Mouse (Mus musculus) cerebellum, adult 8-10 months (tissue): ENCODE data around the gene Lpp.
A peak's percentile ranks its signal among the peaks of the same experiment; 100 is the strongest.

Experiments used
- DNase-seq: peaks from one replicate; pipeline ENCODE4 v3.0.0; 2022

Gene Lpp

DNA sequence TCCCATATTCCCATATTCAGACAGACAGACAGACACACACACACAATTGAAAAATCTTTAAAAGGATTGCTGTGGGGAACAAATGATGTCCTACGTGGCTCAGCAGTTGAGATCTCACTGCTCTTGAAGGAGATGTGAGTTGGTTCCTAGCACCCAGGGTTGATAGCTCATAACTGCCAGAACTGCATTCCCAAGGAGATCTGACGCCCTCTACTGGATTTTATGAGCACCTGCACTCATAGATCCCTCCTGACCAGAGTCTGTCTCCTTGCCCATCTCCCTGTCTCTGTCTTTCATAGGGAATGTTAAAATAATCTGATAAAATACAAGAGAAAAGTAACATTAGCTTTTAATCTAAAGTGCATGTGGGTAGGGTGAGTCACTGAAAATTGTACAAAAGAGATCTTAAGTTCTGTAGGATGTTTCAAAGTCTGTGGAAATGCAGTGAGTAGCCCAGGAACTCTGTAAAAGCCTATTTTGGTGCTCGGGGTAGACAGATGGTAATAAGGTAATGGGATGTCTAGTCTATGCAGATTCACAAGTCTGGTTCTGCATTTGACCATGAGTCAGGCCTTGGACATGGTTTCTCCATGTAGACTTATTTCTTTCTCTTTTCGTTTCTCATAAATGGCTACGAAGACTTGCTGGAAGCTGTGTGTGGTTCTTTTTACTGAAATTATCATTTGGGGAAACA is 429.0 kb downstream of the Lpp start:
- no peak for DNase-seq

DNA sequence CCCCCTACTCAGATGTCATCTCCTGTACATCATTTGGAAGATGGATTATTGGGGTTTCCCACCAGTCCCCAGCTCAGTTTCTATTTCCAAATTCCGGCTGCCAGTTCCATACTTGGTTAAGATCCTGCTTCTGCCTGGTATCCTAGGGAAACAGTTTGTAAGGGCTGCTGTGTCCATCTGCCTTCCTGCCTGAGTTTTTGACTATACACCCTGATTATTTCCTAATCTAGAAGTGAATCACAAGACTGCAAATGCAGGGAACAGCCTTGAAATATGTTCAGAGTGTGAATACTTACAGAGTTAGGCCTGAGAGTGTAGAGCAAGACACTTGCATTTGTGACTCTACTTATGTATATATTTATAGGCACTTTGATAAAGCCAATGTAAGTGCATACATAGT is 429.6 kb downstream of the Lpp start:
- DNase-seq: no peak

DNA sequence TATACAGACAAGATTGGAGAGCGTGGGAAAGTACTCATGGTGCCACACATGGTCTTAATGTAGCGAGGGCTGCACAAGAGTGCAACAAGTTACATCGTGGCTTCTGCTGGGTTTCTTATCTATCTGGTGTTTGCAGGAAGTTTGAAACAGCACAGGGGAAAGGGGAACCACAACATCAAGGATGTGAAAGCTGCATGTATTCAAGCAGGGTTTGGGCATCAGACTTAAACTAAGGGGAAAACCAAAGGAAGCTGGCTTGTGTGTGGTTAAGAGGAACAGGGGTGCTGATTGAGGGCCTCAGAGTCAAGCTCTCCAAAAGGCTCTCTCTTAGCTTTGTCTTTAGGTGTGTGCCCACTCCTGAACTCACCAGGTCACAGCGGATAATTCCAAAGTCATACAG is 433.1 kb downstream of the Lpp start:
- no peak for DNase-seq

DNA sequence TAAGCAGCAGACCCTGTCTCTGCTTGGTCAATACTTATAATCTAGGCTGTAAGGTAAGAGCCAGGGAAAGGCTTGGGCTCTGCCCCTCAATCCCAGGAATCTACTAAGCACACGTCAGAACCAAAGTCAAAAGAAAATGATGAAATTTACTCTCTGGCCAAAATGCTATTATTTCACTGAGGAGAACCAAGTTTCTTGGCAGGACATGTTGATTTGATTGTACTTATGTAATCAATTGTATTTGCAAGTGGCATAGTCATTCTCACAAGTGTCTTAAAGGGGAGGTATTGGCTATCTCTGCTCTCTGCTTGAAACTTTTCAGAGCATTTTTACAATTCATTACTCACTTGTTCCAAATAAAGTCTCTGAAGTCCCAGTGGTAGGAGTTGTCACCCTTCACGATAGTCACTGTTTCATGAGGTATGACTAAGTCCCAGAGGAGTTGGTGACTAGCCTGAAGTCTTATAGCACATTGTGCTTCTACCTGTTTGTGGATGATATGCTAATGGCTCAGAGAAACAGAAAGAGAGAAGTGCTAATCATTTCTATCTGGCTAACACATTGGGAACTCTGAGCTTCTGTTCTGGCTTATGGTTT is 435.0 kb downstream of the Lpp start:
- DNase-seq: no peak

DNA sequence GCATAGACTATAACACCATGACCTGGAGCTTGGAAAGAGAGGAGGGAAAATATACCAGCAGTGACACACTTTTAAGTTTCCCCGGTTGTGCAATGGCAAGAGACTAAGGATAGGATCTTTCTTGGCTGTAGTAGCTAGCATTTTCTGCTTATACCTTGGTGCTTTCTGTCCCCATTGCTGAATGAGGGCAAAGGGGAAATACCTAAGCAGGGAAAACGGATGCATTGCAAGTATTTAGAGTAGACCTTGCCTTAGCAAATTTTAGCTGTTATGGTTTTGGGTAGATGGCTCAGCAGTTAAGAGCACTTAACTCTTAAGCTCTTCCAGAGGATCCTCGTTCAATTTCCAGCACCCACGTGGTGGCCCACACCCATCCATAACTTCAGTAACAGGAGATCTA is 436.6 kb downstream of the Lpp start:
- no peak for DNase-seq

DNA sequence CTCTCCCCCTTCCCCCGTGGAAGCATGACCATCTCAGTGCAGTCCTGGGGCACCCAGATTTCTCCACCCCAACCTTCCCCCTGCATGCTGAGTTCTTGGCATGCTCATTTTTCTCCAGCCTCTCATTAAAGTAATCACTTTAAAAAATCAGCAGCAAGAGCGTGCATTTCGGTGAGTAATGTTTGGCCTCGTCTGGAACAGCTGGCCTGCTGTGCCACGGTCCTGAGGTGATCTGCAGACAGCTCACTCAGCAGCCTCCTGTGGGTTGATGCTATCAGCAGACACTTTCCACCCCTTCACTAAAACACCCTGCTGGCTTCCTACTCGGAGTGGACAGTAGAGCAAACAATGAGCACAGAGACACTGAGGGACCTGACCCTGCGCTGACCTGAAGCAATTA is 437.6 kb downstream of the Lpp start:
- DNase-seq: no peak

DNA sequence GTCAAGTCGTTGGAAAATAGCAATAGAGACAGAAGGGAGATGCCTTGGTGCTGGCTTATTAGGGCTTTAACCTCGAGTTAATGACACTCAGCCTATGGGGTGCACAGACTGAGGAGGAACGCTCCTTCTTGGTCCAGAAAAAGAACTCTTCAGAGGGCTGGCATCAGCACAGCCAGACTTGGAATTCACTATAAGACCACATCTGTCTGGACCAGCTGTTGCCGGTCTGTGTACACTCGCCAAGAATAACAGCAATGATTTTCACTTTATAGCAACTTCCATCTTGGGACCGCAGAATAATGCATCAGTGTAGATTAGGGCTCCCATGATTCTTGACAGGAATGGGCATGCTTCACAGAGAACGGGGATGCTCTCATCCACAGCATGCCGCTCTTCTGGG is 439.9 kb downstream of the Lpp start:
- DNase-seq: no peak

DNA sequence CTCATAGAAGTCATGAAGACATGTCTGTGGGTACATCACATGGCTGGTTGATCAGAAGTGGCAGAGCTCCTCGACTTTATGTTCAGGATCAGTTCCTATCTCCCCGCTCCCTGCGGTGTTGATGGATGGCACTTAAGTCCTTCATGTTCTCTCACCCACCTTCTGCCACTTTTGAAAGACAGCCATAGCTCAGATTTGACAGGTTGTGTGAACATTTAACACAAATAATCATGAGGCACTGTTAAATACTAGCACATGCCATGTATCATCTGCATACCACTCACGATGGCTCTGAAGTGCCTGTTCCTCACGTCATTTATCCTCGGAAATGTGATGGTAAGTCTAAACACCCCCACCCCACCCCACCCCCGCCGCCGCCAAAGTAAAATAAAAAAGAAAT is 441.2 kb downstream of the Lpp start:
- DNase-seq: no peak

DNA sequence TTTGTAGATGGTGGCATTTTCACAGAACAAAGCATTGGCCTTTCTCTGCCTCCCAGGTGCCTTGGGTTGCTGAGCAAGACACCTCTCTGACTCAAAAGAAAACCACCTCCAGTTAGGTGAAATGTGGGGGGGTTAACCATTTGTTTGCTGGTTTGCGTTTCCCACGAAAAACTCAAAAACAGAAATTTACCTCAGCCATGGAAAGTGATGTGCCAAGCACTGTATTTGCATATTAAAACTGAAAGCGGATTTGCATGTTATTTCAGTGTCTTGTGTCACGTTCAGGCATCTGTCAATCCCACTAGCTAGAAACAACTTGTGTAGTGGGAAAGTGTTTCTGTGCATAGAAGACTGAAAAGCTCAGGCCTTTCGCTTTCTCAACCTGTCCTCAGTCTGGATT is 443.2 kb downstream of the Lpp start:
- no peak for DNase-seq

DNA sequence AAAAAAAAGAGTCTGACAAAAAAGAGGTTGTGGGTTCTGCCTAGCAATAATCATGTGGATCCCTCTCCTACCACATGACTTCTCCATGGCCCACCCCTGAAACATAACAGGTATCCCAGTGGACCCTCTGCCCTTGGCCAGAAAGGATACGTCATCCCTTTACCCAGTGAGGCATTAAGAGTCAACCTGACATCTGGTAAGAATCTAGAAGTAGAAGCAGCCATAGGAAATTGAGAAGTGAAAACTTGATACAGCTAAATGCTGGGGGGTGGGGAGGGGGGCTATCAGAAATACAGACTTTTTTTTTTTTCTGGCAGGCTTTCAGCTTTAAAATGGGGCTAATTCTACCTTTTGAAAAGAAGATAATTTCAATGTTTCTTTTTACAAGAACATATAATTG is 445.7 kb downstream of the Lpp start:
- DNase-seq: no peak

DNA sequence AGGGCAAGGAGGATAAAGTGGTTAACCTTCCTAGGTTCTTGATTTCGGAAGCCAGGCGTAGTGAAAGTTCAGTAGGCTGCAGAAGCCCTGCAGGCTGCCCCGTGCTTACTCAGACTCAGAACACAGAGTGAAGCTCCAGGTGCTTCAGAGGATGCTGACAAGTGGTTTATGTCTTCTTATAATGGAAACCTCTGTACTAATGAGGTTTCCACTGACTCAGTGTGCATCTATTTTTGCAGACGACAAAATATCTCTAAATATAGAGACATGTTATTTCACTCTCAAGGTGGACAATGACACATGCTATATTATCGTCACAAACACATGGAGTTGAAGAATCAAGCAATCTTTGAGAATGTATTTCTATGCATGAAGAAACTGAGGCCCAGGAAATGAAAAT is 446.8 kb downstream of the Lpp start:
- no peak for DNase-seq

DNA sequence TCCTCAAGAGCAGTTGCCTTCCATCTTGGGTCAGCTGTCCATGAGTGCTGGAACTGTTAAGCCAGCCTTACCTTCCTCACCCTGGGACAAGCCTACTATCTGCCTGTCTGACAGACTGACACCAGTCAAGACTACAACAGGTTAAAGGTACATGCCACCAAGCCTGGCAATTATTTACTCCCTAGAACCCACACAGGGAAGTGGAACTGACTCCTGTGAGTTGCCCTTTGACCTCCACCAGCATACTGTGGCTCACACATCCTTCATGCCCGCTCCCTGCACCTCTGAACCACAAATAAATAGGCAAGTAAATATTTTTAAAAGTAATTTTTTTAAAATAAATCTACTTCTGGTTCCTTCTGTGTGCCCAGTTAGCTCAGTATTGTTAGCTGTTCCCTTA is 452.8 kb downstream of the Lpp start:
- no peak for DNase-seq

DNA sequence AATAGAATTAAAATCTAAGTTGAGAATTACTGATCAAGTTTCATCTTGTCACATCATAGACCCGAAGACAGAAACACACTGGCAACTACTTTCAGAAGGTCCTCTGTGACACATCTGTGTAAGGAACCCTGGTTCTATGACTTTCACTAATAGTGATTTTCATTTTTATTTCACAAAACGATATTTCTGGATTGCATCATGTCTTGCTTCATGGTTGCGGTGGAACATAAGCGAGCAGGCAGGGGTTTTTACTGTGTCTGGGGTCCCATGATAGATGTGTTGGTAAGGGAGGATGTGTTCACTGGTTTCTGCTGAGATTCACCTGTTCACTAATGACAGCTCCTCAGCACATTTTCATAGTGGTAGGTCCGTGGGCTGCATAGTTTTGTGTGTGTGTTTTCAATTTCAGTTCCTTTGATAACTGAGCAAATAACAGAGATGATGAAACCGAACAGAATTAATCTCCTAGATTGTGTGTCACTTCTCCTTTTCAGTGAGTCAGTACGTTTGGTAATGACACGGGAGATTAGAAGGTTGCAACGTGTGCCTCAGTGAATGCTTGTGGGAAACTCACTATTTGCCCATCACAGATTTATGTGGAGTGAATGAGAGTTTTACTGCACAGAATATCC is 466.3 kb downstream of the Lpp start:
- no peak for DNase-seq

DNA sequence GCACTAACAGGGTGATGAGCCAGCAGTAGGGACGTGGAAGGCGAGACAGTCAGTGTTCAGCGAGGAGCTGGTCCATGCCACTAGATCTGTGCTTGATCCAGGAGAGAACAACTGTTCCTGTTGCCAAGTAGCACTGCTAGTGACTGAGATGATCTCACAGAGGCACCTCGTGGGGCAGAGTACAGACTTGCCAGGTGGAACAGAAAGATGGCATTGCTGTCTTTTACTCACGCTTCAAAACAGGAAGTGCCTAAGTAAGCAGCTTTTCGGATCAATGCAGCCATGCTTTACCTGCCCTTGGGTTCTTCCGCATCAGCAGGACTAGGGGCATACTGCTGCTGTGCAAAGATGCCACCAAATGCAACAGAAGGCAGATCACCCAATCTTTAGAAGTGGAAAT is 467.1 kb downstream of the Lpp start:
- DNase-seq: peak; percentile 26

DNA sequence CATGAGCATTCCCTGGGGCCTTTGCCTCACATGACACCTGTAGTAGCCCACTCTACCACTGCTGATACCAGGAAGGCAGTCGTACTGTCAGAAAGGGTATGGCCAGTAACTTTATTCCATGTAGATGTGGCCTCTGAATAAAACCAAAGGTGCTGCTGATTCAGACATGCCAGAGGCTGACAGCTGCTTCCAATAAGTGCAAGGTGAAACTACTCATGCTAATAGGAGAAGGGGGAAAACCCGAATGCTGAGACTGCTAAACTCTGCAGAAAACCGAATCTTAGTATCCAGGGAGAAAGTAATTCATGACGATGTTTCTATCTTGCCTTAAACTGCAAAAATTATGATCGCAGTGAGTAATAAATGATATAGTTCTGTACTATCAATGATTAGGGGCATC is 468.1 kb downstream of the Lpp start:
- DNase-seq: no peak

DNA sequence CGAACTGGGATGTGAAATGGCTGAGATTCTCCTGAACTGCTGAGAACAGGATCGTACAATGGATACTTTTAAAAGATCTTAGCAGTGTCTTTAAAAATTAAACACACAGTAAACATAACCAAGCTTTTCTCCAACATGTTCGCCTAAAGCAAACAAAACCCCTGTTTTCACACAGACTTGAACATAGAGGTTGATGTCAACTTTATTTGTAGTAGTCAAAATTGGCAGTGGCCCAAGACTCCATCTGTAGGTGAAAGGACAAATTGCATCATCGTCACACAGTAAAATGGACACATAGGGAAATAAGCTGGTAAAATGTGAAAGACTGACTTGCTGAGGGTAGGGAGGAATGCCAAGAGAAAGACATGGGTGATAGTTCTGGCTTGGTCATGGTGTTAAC is 480.9 kb downstream of the Lpp start:
- peak; percentile 42 for DNase-seq

DNA sequence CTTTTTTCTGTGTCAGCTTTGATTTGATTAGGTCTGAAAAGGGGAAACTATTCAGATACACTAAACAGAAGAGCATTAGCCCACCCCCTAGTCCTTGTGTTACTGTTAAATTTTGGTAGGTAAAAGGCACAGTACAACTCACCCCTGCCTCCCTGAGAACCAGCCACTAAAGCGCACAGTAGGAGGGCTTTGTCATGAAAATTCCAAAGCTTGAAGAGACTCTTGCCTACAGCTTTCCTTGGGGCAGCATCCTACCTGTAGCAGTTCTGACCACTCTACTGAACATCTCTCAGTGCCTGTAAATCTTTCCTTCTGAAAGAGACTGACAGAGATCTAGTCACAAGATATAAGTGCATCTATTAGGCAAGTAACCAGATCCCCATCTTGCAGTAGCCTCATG is 482.4 kb downstream of the Lpp start:
- DNase-seq: no peak

DNA sequence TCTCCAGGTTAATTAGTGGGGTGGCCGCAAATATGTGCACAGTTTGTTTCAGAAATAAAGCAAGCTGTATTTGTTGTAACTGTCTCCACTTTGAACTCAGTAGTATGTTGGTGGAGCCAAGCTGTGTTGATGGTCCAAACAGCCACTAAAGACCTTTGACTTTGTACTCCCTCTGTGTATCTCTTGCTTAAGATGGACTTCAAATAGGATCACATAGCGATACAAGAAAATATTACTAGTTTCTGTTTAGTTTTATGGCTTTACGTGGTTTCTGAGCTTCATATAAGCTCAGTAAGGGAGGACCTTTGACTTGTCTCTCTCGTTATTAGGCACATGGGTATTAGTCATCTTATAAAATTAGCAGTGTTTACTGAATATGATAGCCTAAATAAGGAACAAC is 485.7 kb downstream of the Lpp start:
- no peak for DNase-seq

DNA sequence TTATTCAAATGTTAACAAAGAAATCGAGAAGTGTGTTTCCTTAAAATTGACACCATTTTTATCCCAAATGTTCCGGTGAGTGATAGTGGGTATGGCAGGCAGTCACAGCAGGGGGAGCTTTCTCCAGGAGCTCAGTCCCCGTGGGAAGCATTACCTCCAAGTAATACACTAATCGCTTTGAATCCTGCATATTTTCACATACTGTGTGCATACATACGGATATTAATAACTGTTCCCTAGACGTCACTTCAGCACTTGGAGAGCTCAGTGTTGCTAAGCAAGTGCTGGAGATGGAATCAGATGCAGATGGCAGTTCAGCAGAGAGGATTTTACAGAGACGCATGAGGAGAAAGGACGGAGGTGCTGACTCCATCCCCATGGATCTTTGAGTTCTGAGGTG is 487.4 kb downstream of the Lpp start:
- DNase-seq: no peak

DNA sequence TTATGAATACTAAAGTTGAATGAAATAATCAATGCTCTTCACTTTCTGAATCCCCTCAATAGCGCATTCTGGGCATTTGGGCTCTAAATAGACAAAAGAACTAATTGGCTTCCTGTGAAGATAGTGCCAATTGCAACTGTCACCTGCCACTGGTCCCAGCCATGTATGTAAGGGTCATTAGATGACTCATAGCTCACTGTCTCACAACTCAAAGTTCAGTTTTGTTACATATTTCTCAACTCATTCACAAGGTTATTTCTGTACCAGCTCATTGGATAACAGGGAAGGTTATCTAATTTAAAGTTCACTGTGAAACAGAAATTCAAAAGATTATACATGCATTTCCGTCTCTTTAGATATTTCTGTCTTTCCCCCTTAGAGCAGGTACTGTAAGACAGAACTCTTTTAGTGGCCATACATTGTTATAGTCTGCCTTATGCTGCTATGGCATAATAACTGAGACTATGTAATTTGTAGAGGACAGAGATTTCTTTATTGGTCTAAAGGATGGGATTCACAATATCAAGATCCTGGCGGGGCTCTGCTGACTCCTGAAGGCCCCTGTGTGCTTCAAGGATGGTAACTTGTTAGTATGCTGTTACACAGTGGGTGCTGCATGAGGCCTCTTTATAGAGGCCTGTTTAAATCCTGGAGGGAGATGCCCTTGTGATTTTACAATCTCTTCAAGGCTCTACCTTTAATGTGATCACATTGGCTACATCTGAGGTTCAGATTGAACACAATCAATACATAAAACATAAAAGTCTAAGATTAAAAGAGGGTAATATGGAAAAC is 488.9 kb downstream of the Lpp start:
- DNase-seq: no peak

DNA sequence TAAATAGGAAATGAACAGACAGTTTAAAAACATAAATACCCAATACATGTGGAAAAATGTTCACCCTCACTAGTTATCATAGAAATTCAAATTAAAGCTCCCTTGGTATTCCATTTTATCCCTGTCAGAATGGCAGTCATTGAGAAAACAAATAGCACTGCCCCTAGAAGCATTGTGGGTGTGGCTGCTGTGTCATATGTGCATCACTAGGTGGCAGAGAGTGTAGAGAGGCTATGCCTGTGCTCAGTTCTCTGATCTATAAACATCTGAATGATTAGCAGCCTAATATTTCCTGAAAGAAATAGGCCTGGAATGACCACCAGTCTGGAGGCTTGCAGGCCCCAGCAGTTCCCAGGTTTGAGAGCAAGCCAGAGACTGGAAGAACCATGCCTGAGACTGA is 490.7 kb downstream of the Lpp start:
- DNase-seq: no peak

DNA sequence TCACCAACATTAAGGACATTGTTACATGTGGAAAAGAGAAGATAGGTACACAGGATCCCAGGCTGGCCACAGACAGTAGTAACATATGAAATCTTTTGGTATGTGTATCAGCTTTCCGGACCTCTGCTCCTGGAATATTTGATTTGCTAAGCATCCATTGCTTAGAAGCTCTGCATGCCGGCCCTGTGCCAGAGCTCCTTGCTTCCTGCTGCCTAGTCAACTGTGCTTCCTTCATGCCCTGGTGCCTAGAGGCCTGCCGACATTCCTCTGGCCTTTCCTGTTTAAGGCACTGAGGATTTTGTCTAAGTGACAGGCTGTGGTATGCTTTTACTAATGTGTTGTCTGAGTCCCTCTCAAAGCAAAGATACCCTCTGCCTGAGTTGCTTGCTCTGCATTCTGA is 493.0 kb downstream of the Lpp start:
- peak; percentile 30 for DNase-seq

DNA sequence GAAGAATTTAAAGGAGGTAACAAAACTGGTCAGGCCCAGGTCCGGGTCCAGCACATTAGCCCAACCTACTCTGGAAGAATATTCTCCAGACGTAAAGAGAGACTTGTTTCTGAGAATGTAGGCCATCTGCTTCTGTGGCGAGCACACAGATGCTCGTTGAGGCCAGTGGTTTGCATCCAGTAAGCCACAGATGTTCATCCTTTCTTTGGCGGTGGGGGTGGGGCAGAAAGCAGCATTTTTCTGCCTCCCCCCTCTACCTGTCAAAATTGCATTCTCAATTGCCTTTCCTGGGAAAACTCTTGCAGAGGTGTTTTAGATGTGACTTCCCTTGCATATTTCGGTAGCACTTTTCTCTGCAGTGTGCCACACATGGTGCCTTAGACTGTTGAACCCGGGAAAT is 493.6 kb downstream of the Lpp start:
- no peak for DNase-seq

DNA sequence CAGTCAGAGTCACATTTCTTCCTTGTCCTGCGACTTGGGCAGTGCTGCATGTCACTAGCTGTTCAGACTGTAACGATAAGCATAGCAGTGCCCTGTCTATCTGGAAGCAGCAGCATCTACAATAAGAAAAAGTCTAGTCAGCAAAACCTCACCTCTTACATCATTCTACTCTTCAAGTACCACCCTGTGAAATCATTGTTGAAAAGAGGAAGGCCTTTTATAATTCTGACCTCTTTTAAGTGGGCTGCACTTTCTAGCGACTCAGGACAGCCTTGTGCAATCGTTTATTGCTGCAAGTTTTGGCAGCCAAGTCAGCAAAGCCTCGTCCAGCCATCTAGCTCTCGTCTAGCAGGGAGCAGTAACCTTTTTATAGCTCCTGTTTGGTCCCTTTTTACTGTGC is 498.1 kb downstream of the Lpp start:
- no peak for DNase-seq
